Mouse (Mus musculus) midbrain, embryonic 16.5 days (tissue): ENCODE data around the gene Eif3f. TPM values are rescaled to one million over a fixed set of nuclear protein-coding genes. Genes with fewer than 3 reads are reported as not detected.

Source experiments
- polyA plus RNA-seq: library from polyadenylated mRNA; unstranded; fragments of >200 nt; fragmentation: Nextera tagmentation; extraction: Ambion mirVana; gene quantifications from 2 replicates; pipeline ENCODE4 v1.2.1, GENCODE M21; 2015

Eif3f gene
- polyA plus RNA-seq, 1 experiment from 2014 or later: 62.8 TPM

Other genes starting within 250 kb of the Eif3f start
- gene Olfr512, start 221.1 kb upstream of the Eif3f start, polyA plus RNA-seq: not detected in 2 replicates
- not detected in 2 replicates for gene Olfr513, start 183.4 kb upstream of the Eif3f start, polyA plus RNA-seq
- gene Olfr514, start 108.4 kb upstream of the Eif3f start, polyA plus RNA-seq: not detected in 2 replicates
- not detected in 2 replicates for gene Olfr516, start 83.9 kb upstream of the Eif3f start, polyA plus RNA-seq
- gene Olfr517, start 62.0 kb upstream of the Eif3f start, polyA plus RNA-seq: not detected in 2 replicates
- gene Olfr518, start 49.4 kb upstream of the Eif3f start, polyA plus RNA-seq: not detected in 2 replicates
- gene Olfr519, start 40.0 kb upstream of the Eif3f start, polyA plus RNA-seq: not detected in 2 replicates
- gene Nlrp10, start 4.2 kb upstream of the Eif3f start, polyA plus RNA-seq: not detected in 2 replicates
- 62.1 and 66.0 TPM in 2 replicates for gene Tub, start 15.9 kb downstream of the Eif3f start, polyA plus RNA-seq
- gene Ric3, start 148.9 kb downstream of the Eif3f start, polyA plus RNA-seq: 36.1 and 38.0 TPM in 2 replicates
- gene Lmo1, start 240.8 kb downstream of the Eif3f start, polyA plus RNA-seq: 101 and 126 TPM in 2 replicates